Mouse (Mus musculus) bone marrow, adult 2 months (tissue): Measurements from ENCODE around the gene Met.

Source experiments
- CTCF ChIP-seq: fragments of 200-500 bp; IDR thresholded peaks from 2 replicates; pipeline ENCODE4 v1.5.1; 2011; ENCODE audit warnings: low read length, control low read depth; ENCODE audit not compliant: control insufficient read depth, insufficient read depth
- POLR2A ChIP-seq: fragments of 200-500 bp; IDR thresholded peaks from 2 replicates; pipeline ENCODE4 v1.6.1; 2011; ENCODE audit warnings: low read depth, mild to moderate bottlenecking, control low read depth, low read length, borderline replicate concordance; ENCODE audit not compliant: control insufficient read depth

DNA sequence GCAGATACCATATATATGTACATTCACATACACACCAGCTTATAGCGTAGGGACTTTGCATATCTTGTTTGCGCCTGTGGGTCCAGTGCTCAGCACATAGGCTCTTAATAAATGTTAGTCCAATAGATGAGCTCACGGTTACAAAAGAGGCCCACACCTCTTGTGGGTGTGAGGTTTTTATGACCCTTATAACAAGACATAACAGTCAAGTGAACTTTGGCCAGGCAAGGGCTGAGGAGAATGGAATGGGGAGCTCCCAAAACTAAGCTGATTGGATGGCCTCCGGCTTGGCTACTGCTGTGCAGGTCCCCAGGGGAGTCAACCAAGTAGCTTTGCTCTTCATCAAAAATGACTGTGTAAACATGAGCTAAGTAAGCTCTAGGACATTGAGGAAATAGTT, 96.1 kb downstream of the Met start:
- no peak for TF ChIP-seq CTCF
- TF ChIP-seq POLR2A = no peak
